Mouse (Mus musculus) thymus, postnatal 36 days (tissue): ENCODE measurements around the gene Kcnj12.

Experiments used
- DNase-seq, 2 experiments: peaks; one replicate each; pipeline ENCODE4 v3.0.0; 2022; ENCODE audit warnings: mixed read lengths in 2 of 2

Kcnj12 gene

GRCm38 (mm10) chr11:61025594-61025993, 3.2 kb downstream of the Kcnj12 start:
- no peak for DNase-seq

DNA sequence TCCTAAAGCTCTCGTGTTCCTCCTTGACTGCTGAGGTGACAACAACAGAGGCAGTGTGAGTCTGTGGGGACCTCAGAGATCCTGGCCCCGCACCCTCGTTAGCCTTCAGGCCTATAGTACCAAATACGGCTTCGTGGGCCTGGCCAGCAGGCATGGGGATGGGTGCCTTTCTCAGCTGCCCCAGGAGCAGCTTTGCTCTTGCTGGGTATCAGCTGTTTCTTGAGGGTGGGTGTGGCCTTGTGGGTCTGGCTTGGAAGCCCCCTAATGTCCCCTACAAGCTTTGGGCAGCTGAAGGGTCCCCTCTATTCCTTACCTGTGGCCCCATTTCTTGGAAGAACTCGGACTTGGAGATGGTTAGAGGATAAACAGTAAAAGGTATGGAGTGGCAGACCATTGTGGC, 4.0 kb downstream of the Kcnj12 start:
- no peak for DNase-seq

GRCm38 (mm10) chr11:61027160-61027559, 4.8 kb downstream of the Kcnj12 start:
- no peak for DNase-seq

- DNase-seq: no peak
Measured at GRCm38 (mm10) chr11:61028211-61028950, 6.0 kb downstream of the Kcnj12 start.

DNA sequence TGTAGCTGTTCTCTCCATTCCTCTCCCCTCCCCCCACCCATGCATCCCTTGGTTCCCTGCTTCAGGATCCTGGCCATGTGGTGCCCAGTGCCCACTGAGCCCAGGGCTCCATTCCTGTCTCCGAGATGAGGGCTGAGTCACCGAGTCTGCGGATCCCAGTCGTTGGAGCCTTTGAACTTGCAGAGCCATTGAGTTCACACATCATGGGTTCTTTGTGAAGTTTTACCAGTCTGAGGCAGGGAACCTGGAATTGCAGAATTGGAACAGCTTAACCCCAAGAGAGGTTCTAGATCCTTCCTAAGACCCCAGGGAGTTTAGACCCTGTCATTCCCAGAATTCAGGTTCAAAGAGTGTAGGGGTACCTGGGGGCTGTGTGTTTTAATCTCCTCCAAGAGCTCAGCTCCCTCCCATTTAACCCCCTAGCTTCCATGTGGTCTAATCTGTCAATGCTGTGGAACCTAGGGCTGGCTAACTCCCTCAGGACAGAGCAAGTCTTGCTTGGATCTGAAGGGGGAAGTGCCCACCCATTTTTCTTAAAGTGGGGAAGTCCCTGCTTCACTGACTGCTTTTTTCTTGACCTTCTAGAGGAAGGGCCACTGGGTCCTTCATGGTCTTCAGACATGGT, 6.9 kb downstream of the Kcnj12 start:
- DNase-seq: no peak

- no peak for DNase-seq
Measured at GRCm38 (mm10) chr11:61029864-61030595, 7.7 kb downstream of the Kcnj12 start.

DNA sequence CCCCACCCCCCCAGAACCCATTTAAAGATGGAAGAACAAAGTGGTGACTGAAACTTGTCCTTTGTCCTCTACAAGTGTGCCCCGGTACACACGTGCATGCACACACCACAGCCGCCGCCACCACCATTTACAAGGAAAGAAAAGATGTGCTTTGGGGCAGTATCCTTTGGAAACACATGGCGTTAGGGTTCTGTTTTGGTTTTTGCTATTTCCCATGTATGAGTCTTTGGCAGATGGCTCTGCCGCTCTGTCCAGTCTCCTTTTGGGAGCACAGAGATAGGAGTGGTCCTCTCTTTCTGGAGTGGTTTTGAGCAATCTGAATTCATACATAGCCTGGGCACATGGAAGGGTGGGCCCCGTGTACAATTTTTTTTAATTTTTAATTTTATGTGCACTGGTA, 8.8 kb downstream of the Kcnj12 start:
- no peak for DNase-seq

- no peak for DNase-seq
Measured at GRCm38 (mm10) chr11:61031658-61032445, 9.5 kb downstream of the Kcnj12 start.

GRCm38 (mm10) chr11:61032481-61032880, 10.1 kb downstream of the Kcnj12 start:
- no peak for DNase-seq

GRCm38 (mm10) chr11:61033160-61033559, 10.8 kb downstream of the Kcnj12 start:
- DNase-seq: no peak

- no peak for DNase-seq
Measured at GRCm38 (mm10) chr11:61036639-61037038, 14.3 kb downstream of the Kcnj12 start.

DNA sequence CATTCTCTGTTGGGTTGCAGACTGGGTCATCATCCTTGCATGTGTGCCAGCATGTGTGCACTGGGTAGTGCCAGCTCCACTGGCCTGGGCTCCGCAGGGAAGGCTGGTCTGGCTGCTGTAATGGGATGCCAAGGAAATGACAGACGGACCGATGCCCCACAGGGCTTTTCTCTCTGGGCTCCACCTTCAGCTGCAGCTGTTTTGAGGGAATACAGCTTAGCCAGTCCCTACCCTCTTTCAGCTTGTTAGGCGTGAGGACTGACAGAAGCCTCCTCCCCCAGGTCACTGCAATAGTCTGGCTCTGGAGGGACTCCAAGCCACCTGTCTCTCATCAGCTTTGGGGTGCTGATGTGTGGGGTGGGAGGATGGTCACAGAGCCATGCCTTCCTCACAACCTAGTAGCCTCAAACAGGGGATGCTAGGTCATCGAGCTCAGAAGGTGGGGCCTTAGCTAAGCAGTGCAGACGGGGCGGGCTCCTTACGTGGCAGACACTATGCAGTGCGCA, 16.0 kb downstream of the Kcnj12 start:
- no peak for DNase-seq

- no peak for DNase-seq
Measured at GRCm38 (mm10) chr11:61040856-61041652, 18.7 kb downstream of the Kcnj12 start.

- DNase-seq: no peak
Measured at GRCm38 (mm10) chr11:61042593-61042992, 20.2 kb downstream of the Kcnj12 start.

GRCm38 (mm10) chr11:61043055-61043992, 21.0 kb downstream of the Kcnj12 start:
- DNase-seq: peak; percentile 9 to 12

DNA sequence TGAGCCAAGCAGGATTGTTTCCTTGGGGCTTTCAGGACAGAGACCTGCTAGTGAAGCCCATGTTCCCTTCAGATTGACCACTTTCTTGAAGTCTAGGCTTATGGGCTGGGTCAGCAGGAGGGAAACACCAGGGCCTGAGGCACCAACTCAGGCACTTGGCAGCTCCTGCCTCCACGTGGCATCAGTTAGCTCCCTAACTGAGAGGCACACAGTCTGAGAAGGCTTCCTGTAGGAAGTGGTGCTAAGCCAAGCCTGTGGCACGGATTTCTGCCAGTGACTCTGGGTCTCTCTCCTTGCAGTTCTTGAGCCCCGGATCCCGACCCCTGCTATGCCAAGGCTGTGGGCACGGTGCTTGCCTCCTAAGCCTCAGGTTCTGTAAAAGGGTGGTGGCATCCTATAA, 22.4 kb downstream of the Kcnj12 start:
- DNase-seq: no peak

DNA sequence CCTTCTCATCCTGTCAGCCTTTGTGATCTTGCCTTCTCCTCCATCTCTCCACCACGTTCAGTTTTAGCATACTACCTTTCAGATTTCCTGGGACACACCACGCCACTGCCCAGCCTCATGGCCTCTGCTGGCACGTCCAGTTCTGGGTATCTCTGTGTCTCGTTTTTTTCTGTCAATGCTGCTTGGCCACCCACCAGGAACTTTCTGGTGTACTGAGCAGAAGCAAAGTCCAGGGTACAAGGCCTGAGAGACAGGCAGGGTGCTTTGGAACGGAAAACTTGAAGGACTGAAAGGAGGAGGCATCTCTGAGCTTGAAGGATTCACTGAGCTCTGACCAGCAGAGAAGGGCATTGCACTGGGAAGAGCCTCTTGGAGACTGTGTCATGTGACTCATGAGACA, 25.1 kb downstream of the Kcnj12 start:
- DNase-seq: no peak

- DNase-seq: no peak
Measured at GRCm38 (mm10) chr11:61051151-61051550, 28.8 kb downstream of the Kcnj12 start.

DNA sequence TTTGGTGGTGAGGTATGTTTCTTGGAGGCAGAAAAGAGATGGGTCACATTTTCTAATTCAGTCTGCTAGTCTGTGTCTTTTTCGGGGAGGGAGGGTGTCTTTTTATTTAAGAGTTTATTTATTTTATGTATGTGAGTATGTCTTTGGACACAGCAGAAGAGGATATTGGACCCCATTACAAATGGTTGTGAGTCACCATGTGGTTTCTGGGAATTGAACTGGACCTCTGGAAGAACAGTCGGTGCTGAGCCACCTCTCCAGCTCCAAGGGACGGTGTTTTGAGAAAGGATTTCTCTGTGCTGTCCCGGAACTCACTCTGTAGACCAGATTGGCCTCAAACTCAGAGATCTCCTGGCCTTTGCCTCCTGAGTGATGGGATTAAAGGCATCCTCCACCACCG, 34.5 kb downstream of the Kcnj12 start:
- no peak for DNase-seq

- no peak for DNase-seq
Measured at GRCm38 (mm10) chr11:61059691-61060457, 37.5 kb downstream of the Kcnj12 start.
